Comparison of ENCODE assay signal across 22 mouse cellular contexts in the genomic region with DNA sequence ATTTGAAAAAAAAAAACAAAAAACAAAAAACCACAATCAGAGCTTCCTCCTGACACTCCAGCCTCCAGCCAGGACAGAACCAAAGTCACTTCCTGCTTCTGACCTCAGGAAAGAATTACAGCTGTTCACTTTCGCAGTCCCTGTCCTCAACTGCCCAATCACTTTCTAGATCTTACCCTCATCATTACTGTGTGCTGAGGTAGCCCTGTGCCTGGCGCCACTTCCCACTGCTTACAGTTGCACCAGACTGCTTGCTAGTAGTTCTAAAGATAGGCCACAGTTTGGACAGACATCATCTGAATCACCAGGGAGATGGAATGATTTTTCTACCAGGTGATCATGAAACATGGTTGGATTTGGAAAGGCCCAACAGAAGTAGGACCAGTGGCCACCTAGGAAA.
DNase-seq lines count a peak whose midpoint lies in the region; ATAC-seq and TF ChIP-seq lines count a peak whose summit lies in the region.
"Had no signal": no experiment of that assay in that cellular context is flagged by ENCODE, and none has a peak within 500 bp of the region (broad histone marks: within the 10 kb centered on the region; RNA-seq: fewer than 3 reads in every experiment).

No protein-coding gene starts in this region.

- no peaks in the 10 kb centered on the region for H3K27me3 ChIP-seq in liver, adult 2 months (ENCODE audit: control insufficient read depth, insufficient read depth, low read length)
- H3K27me3 ChIP-seq in liver, embryonic 11.5 days (replicated peaks; ENCODE audit: control insufficient read depth, insufficient read depth, low read length) = no peaks in the 10 kb centered on the region
- H3K27me3 ChIP-seq: embryonic facial prominence, embryonic 15.5 days; heart, embryonic 15.5 days; hindbrain, embryonic 13.5 days had no signal

- no peak overlapping the region for H3K9ac ChIP-seq in liver, adult 2 months (ENCODE audit: low read depth, low read length)
- no peak overlapping the region for H3K9ac ChIP-seq in liver, embryonic 11.5 days (ENCODE audit: low read depth, low read length)
- H3K9ac ChIP-seq: embryonic facial prominence, embryonic 15.5 days; heart, embryonic 15.5 days; hindbrain, embryonic 13.5 days had no signal

- H3K79me2 ChIP-seq in liver, adult 2 months (ENCODE audit: control insufficient read depth, insufficient read depth, low read length) = no peaks in the 10 kb centered on the region

- H3K4me2 ChIP-seq in liver, embryonic 11.5 days = no peak overlapping the region
- H3K4me2 ChIP-seq: embryonic facial prominence, embryonic 15.5 days; heart, embryonic 11.5 days; heart, embryonic 15.5 days; hindbrain, embryonic 13.5 days had no signal

- TF ChIP-seq CTCF in liver, adult 2 months (IDR thresholded peaks at IDR 0.05; ENCODE audit: low read depth, low read length) = no peak

- peak; percentile 85 for ATAC-seq in frontal cortex, adult (ENCODE audit: low TSS enrichment)
- ATAC-seq in liver, embryonic 11.5 days (replicated peaks; ENCODE audit: low FRiP score) = no peak
- ATAC-seq in megakaryocyte progenitor cell, adult 5-6 weeks (replicated peaks; ENCODE audit: poor library complexity) = peak; percentile 61
- ATAC-seq: forebrain, embryonic 14.5 days; hindbrain, postnatal 0 days had no signal

- DNase-seq in frontal cortex, postnatal 10 days (ENCODE audit: low spot score in 2 of 2) = no peak
- peak; percentile 5 for DNase-seq in liver, adult 2 months (ENCODE audit: extremely low read depth, low read depth, low spot score)
- DNase-seq in liver, embryonic 11.5 days (ENCODE audit: low spot score) = no peak
- DNase-seq in 416B (ENCODE audit: low read depth) = peak; percentile 26
- no peak for DNase-seq in urinary bladder, postnatal 36 days (ENCODE audit: low spot score in 2 of 2)
- DNase-seq: adrenal gland, postnatal 14 days; cerebellum, adult 18-20 months; cerebellum, adult 9-11 months; cerebellum, postnatal 36 days; gastrocnemius, postnatal 25 days; heart, adult 18-20 months; heart, postnatal 14 days had no signal

- no peak for TF ChIP-seq POLR2A in liver, adult 2 months (IDR thresholded peaks at IDR 0.05; ENCODE audit: extremely low read depth, insufficient read depth, low read length)

- no peak overlapping the region for H3K27ac ChIP-seq in liver, adult 2 months (replicated peaks; ENCODE audit: insufficient read depth, low read depth, low read length)
- no peak overlapping the region for H3K27ac ChIP-seq in liver, embryonic 11.5 days (ENCODE audit: low read depth, low read length)
- H3K27ac ChIP-seq: embryonic facial prominence, embryonic 15.5 days; forebrain, embryonic 10.5 days; heart, embryonic 15.5 days; hindbrain, embryonic 13.5 days; hindbrain, postnatal 0 days had no signal

- H3K9me3 ChIP-seq in liver, embryonic 11.5 days (ENCODE audit: control insufficient read depth, low read length) = no peaks in the 10 kb centered on the region
- H3K9me3 ChIP-seq: embryonic facial prominence, embryonic 15.5 days; forebrain, embryonic 10.5 days; heart, embryonic 15.5 days; hindbrain, embryonic 13.5 days had no signal

- no peaks in the 10 kb centered on the region for H3K4me1 ChIP-seq in liver, adult 2 months (ENCODE audit: control insufficient read depth, insufficient read depth, low read length)
- H3K4me1 ChIP-seq in liver, embryonic 11.5 days (replicated peaks; ENCODE audit: control insufficient read depth, insufficient read depth, low read length) = no peaks in the 10 kb centered on the region
- H3K4me1 ChIP-seq: embryonic facial prominence, embryonic 15.5 days; forebrain, embryonic 10.5 days; heart, embryonic 15.5 days; hindbrain, embryonic 13.5 days had no signal

- no peak overlapping the region for H3K4me3 ChIP-seq in liver, adult 2 months (ENCODE audit: insufficient read depth, low read depth, low read length)
- no peak overlapping the region for H3K4me3 ChIP-seq in liver, embryonic 11.5 days (ENCODE audit: low read depth, low read length)
- H3K4me3 ChIP-seq: embryonic facial prominence, embryonic 15.5 days; erythroblast, embryonic 14.5 days; forebrain, embryonic 10.5 days; heart, embryonic 15.5 days; hindbrain, embryonic 13.5 days had no signal

- H3K36me3 ChIP-seq in liver, adult 2 months (ENCODE audit: control insufficient read depth, insufficient read depth, low read length) = no peaks in the 10 kb centered on the region
- no peaks in the 10 kb centered on the region for H3K36me3 ChIP-seq in liver, embryonic 11.5 days (ENCODE audit: control insufficient read depth, insufficient read depth, low read length)
- H3K36me3 ChIP-seq: embryonic facial prominence, embryonic 15.5 days; forebrain, embryonic 10.5 days; heart, embryonic 15.5 days; hindbrain, embryonic 13.5 days had no signal

- WGBS in liver, adult 2 months = 87% methylated on average over 2 of the region's 2 CpGs
- WGBS in liver, embryonic 11.5 days = 70% methylated on average over 2 of the region's 2 CpGs

Comparison
In these comparisons a context has a peak if more than half of its experiments do, and no peak if none do; other contexts are left out.
1. DNase-seq: peak in liver, adult 2 months (single experiment) and 416B (single experiment); none in frontal cortex, postnatal 10 days (0 of 2), liver, embryonic 11.5 days (single experiment) and urinary bladder, postnatal 36 days (0 of 2).